Mouse (Mus musculus) heart, postnatal 4 days (tissue): ENCODE results near the gene AB124611. TPM values are rescaled to one million over a fixed set of nuclear protein-coding genes. Genes with fewer than 3 reads are reported as not detected.
"Not testable (repeated sequence)": the region's sequence is repeated elsewhere in the genome, so short reads cannot be mapped to it uniquely, and the experiment has no call there.

Experiments
- DNase-seq: peaks from one replicate; pipeline ENCODE4 v3.0.0; 2021
- total RNA-seq, 2 experiments: library from RNA; stranded (reverse); gene quantifications; 2 replicates each; pipeline ENCODE4 v1.2.3; 2021

The AB124611 gene
- total RNA-seq, 2 experiments from 2014 or later, result 0.95 to 1.1 TPM

GRCm38 (mm10) chr9:21565004-21565586 lies 39.1 kb downstream of the AB124611 start:
- no peak for DNase-seq

- no peak for DNase-seq
Measured at GRCm38 (mm10) chr9:21566538-21566937, 40.6 kb downstream of the AB124611 start.

GRCm38 (mm10) chr9:21567051-21567450 lies 41.1 kb downstream of the AB124611 start:
- DNase-seq, result no peak

GRCm38 (mm10) chr9:21568657-21569255 lies 42.8 kb downstream of the AB124611 start:
- no peak for DNase-seq

GRCm38 (mm10) chr9:21574012-21574801 lies 48.2 kb downstream of the AB124611 start:
- peak; percentile 12 for DNase-seq

- no peak for DNase-seq
Measured at GRCm38 (mm10) chr9:21575253-21575652, 49.3 kb downstream of the AB124611 start.

GRCm38 (mm10) chr9:21576286-21576685 lies 50.3 kb downstream of the AB124611 start:
- no peak for DNase-seq

GRCm38 (mm10) chr9:21578226-21578625 lies 52.2 kb downstream of the AB124611 start:
- DNase-seq, result no peak

- no peak for DNase-seq
Measured at GRCm38 (mm10) chr9:21585401-21585800, 59.4 kb downstream of the AB124611 start.

GRCm38 (mm10) chr9:21587678-21588349 lies 61.8 kb downstream of the AB124611 start:
- DNase-seq, result no peak

GRCm38 (mm10) chr9:21588350-21588749 lies 62.4 kb downstream of the AB124611 start:
- DNase-seq, result no peak

- no peak for DNase-seq
Measured at GRCm38 (mm10) chr9:21589538-21589937, 63.6 kb downstream of the AB124611 start.

GRCm38 (mm10) chr9:21591127-21591830 lies 65.3 kb downstream of the AB124611 start:
- no peak for DNase-seq

GRCm38 (mm10) chr9:21591831-21592702 lies 66.1 kb downstream of the AB124611 start:
- DNase-seq, result no peak

GRCm38 (mm10) chr9:21592703-21593121 lies 66.7 kb downstream of the AB124611 start, which contains the start of the genes Timm29 and Yipf2:
Timm29 (plus strand) TSS chr9:21592722.
Yipf2 (minus strand) TSS chr9:21592828.
- DNase-seq, result peak; percentile 91

- DNase-seq, result peak; percentile 63
Measured at GRCm38 (mm10) chr9:21593122-21593721, 67.2 kb downstream of the AB124611 start.

- DNase-seq, result not testable (repeated sequence)
Measured at GRCm38 (mm10) chr9:21594350-21594749, 68.4 kb downstream of the AB124611 start.

GRCm38 (mm10) chr9:21594838-21595237 lies 68.9 kb downstream of the AB124611 start:
- DNase-seq, result no peak
